Mouse (Mus musculus) T-cell, adult 2 months (primary cell): ENCODE data around the gene Slc38a8.

ENCODE experiments used
- DNase-seq: peaks from one replicate; pipeline ENCODE4 v3.0.0; 2022; ENCODE audit warnings: low spot score

Slc38a8 gene

DNA sequence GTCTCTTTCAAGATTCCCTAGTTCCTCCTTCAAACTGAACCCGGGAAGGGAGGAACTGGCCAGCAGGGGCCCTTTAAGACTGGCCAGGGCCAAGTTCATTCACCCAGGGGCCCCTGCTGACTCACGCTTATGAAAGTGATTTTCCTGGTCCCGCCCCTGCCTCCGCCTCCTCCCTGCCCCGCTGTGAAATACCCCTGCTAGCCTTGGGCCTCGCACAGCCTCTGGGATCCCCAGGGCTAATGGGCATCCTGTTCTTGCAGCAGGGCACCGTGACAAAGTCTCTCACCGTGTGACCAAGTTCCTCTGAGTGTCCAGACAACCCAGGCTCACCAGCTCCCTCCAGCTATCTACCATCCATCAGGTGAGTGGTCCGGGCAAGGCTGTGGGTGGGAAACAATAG, 64.6 kb downstream of the Slc38a8 start:
- DNase-seq, result no peak

DNA sequence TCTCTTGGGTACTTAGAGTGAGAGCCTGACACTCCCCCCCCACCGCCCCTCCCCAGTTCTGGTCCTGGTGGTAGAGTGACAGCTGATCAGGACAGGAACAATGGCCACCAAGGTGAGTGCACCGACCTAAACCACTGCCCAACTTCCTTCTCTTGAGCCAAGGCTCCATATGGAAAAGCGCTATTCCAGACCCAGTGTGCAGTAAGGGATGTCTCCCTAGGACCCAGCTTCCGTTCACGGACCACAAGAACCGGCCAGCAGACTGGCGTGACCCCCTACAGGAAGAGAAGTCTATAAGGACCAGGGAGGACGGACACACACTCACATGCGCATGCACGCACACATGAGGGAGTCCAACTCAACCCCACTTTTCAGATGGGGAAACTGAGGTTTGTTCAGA, 65.2 kb downstream of the Slc38a8 start:
- DNase-seq, result no peak

DNA sequence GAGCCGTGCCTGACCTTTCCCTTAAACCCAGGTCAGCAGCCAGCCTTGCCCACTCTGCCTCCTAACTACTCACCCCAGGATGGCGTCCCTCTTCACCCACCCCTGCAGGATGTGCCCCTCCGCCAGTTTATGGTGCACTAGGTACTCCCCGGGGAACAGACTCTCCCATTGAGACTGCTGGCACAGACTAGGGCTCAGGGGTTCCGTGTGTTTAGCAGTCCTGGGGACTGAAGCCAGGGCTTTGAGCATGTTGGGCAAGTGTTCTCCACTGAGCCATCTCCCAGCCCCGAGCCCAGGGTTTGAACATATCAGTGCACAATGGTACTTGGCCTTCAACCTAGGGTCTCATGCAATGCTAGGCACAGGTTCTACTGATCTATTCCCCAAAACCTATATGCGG, 66.0 kb downstream of the Slc38a8 start:
- DNase-seq, result no peak

DNA sequence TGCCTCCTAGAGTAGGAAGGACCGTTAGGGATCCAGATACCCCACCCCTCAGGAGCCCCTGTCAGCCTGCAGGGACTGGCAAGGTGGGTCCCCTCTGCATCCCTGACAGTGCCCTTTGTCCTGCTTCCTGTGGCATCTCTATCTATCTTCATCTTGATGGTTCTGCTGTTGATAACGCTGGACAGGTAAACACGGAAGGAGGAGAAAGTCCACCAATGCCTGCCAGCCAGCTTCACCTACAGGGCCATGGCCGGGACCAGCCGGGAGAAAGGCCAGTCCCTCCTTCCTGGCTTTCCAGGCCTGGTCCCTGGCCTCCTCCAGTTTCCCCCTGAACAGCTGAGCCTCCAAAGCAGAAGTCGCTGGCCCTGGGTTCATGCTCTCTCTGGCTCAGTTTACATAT, 66.9 kb downstream of the Slc38a8 start:
- DNase-seq, result no peak

DNA sequence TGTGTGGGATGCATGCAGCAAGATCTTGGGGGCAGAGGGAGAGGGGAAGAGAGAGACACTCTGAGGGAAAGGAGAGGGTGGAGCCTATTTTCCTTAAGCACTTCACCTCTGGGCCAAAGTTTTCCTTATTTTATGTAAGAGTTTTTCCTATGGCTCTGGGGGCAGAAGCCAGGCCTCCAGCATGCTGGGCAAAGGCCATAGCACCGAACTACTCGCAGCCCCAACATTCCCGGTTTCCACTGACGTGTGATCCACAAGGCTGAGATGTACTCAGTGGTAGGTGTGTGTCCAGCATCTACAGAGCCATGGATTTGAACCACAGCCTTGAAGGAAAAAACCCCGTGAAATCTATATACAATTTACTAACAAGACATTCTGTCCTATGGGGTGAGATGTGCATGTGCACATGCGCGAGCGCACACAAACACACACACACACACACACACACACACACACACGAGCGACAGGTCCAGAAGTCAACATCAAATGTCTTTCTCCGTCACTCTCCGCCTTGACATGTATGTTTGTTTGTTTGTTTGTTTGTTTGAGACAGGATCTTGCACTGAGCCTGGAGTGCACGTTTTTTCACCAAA, 67.8 kb downstream of the Slc38a8 start, which contains the start of gene Osgin1:
Osgin1 (plus strand) TSS at position 543 of the 593 bp plus-strand sequence.
- DNase-seq, result no peak

DNA sequence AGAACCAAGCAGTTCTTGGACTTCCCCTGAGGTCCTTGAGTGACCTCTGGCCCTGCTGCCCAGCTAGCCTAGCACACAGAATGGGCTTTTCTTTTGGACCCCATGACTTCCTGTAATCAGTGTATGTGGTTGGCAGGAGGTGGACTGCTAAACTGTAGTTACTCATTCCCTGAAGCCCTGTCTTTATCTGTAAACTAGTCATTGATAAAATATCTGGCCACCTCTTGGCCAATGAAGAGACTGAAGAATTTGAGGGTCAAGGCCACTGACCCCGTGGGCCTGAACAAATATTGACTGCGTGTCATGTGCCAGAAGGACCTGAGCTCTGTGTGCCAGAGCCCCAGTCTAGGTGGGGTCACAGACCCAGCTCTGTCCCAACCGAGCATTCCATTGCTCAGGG, 69.1 kb downstream of the Slc38a8 start:
- no peak for DNase-seq

DNA sequence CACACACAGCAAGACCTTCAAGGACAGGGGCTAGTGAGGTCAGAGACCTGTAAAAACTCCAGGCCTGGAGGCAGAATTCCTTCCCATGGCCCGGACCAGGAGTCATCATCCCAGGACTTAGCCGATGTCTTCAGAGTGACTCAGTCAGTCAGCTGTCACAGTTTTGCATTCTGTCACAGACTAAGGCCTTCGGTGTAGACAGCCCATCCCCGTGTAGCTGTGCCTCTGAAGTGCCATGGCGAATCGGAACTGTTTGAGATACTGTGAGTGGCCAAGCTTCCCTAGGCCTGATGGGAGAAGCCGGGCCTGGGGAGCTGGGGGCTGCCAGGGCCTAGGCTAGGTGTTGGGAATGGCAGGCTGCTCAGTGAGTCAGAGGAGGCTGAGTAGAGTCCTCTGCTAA, 70.8 kb downstream of the Slc38a8 start:
- no peak for DNase-seq

DNA sequence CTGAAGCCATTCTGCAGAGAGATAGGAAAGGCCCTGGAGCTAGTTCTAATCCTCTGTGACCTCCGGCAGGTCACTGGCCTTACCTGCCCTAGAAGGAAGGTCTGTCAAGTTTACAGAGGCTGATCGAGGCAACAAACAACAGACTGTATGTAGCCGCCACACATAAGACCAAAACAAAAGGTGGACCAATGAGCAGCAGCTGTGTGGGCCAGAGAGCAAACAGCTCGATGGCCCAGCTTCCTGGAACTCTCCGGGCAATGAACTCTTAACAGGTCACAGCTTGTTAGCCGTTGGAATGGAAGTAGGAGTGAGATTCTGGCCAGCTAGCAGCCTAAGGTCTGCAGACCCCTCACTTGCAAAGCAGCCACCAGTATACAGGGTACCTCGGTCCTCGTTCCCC, 71.2 kb downstream of the Slc38a8 start:
- DNase-seq, result no peak
